Mouse (Mus musculus) myocyte (in vitro differentiated cells): ENCODE results near the gene Rab33a. TPM values are rescaled to one million over a fixed set of nuclear protein-coding genes. Genes with fewer than 3 reads are reported as not detected.

ENCODE experiments used
- H3K27me3 ChIP-seq: one replicate; pipeline ENCODE4 v1.6.1; 2011; ENCODE audit not compliant: control insufficient read depth, insufficient read depth, insufficient read length
- H3K36me3 ChIP-seq: one replicate; pipeline ENCODE4 v1.6.1; 2011; ENCODE audit not compliant: control insufficient read depth, insufficient read depth
- H3K4me2 ChIP-seq: one replicate; pipeline ENCODE4 v1.6.1; 2011; ENCODE audit warnings: low read depth, control low read depth
- H3K4me3 ChIP-seq: one replicate; pipeline ENCODE4 v1.5.1; 2011; ENCODE audit warnings: mild to moderate bottlenecking, control low read depth, moderate library complexity
- H3K79me2 ChIP-seq: one replicate; pipeline ENCODE4 v1.6.1; 2011; ENCODE audit not compliant: control insufficient read depth, insufficient read depth
- H3ac ChIP-seq: one replicate; pipeline ENCODE4 v1.6.1; 2011; ENCODE audit not compliant: control insufficient read depth, insufficient read length
- CEBPB ChIP-seq: IDR thresholded peaks from 2 replicates; pipeline ENCODE4 v1.6.1; 2011; ENCODE audit warnings: mild to moderate bottlenecking, moderate library complexity; ENCODE audit not compliant: poor library complexity, insufficient read depth, severe bottlenecking
- E2F4 ChIP-seq: IDR thresholded peaks from one replicate; pipeline ENCODE4 v1.6.1; 2011; ENCODE audit warnings: mild to moderate bottlenecking, control low read depth, moderate library complexity; ENCODE audit not compliant: insufficient read depth
- MAX ChIP-seq: IDR thresholded peaks from one replicate; pipeline ENCODE4 v1.6.1; 2011; ENCODE audit warnings: low read depth, mild to moderate bottlenecking, control low read depth
- MYOD1 ChIP-seq, 3 experiments: IDR thresholded peaks; one replicate each; pipeline ENCODE4 v1.6.1; 2011; ENCODE audit warnings: control low read depth in 2 of 3, low read depth in 2 of 3, mild to moderate bottlenecking in 2 of 3, moderate library complexity in 1 of 3; ENCODE audit not compliant: insufficient read length in 2 of 3, control insufficient read depth in 1 of 3
- MYOG ChIP-seq, 3 experiments: IDR thresholded peaks; one replicate each; pipeline ENCODE4 v1.6.1; 2011; ENCODE audit warnings: control low read depth in 2 of 3, low read depth in 2 of 3, mild to moderate bottlenecking in 2 of 3; ENCODE audit not compliant: insufficient read length in 2 of 3, control insufficient read depth in 1 of 3, insufficient read depth in 1 of 3
- POLR2A ChIP-seq: IDR thresholded peaks from one replicate; pipeline ENCODE4 v1.6.1; 2011; ENCODE audit warnings: low read depth, mild to moderate bottlenecking, control low read depth, moderate library complexity; ENCODE audit not compliant: insufficient read length
- POLR2AphosphoS2 ChIP-seq: IDR thresholded peaks from one replicate; pipeline ENCODE4 v1.6.1; 2011; ENCODE audit warnings: low read depth, control low read depth; ENCODE audit not compliant: insufficient read length
- REST ChIP-seq: IDR thresholded peaks from one replicate; pipeline ENCODE4 v1.6.1; 2011; ENCODE audit warnings: mild to moderate bottlenecking, control low read depth, moderate library complexity; ENCODE audit not compliant: insufficient read depth, insufficient read length
- SRF ChIP-seq: IDR thresholded peaks from one replicate; pipeline ENCODE4 v1.6.1; 2011; ENCODE audit warnings: low read depth; ENCODE audit not compliant: control insufficient read depth, insufficient read length
- TCF12 ChIP-seq: IDR thresholded peaks from one replicate; pipeline ENCODE4 v1.6.1; 2011; ENCODE audit warnings: mild to moderate bottlenecking, control low read depth; ENCODE audit not compliant: poor library complexity, insufficient read depth, severe bottlenecking
- TCF3 ChIP-seq: IDR thresholded peaks from one replicate; pipeline ENCODE4 v1.6.1; 2011; ENCODE audit warnings: low read depth, control low read depth; ENCODE audit not compliant: insufficient read length
- USF1 ChIP-seq: IDR thresholded peaks from one replicate; pipeline ENCODE4 v1.6.1; 2011; ENCODE audit warnings: low read depth, mild to moderate bottlenecking, control low read depth, moderate library complexity
- polyA plus RNA-seq: library from polyadenylated mRNA; unstranded; fragments of >200 nt; fragmentation: generic; extraction: Trizol; gene quantifications from one replicate; pipeline ENCODE4 v1.2.1, GENCODE M21; 2012; ENCODE audit warnings: missing spikeins

The Rab33a gene
- 0.13 TPM for polyA plus RNA-seq

DNA sequence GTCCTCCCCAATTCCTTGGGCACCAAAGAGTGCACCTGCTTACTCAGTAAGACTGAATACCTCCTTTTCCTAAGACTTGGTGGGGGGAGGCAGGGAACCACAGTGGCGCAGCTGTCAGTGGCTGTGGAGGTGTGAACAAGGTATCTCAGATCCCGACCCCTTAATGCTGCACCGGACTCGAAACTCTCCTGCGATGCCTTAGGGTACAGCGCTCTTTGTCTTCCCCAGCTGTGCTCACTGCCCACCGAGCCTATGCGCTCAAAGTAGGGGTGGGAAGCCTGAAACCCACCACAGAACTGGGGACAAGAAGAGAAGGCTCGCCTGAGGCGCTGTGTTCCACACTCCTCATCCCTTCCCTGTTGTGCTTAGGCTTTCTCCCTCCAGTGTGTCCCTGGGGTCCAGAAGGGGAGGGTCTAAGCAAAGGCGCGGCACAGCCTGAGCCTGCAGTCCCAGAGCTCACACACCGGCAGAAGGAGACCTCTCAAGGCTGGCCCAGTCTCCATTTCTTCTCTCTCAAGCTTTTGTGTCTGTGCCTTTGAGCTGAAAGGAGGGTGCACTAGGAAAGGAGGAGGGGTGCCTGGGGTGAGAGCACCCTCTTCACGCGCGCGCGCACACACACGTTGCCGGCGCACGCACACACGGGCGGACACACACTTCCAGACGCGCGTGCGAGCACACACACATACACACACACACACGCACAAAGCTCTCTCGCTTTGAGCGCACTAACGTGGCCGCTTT, at the start of gene Rab33a:
Rab33a (plus strand) TSS at position 478 of the 741 bp plus-strand sequence.
- no peak for TF ChIP-seq USF1
- TF ChIP-seq MYOG (IDR thresholded peaks at IDR 0.05; ENCODE audit: control insufficient read depth in 1 of 3, insufficient read depth in 1 of 3, insufficient read length in 2 of 3, low read depth in 2 of 3): no peak
- TF ChIP-seq POLR2A: no peak
- TF ChIP-seq E2F4: no peak
- no peak for TF ChIP-seq MYOD1 (IDR thresholded peaks at IDR 0.05; ENCODE audit: control insufficient read depth in 1 of 3, insufficient read length in 2 of 3, low read depth in 2 of 3)
- TF ChIP-seq SRF: no peak
- no peak for TF ChIP-seq MAX
- TF ChIP-seq CEBPB: no peak
- no peak for TF ChIP-seq REST
- no peak for TF ChIP-seq TCF3
- TF ChIP-seq TCF12: no peak
- TF ChIP-seq POLR2AphosphoS2: no peak

DNA sequence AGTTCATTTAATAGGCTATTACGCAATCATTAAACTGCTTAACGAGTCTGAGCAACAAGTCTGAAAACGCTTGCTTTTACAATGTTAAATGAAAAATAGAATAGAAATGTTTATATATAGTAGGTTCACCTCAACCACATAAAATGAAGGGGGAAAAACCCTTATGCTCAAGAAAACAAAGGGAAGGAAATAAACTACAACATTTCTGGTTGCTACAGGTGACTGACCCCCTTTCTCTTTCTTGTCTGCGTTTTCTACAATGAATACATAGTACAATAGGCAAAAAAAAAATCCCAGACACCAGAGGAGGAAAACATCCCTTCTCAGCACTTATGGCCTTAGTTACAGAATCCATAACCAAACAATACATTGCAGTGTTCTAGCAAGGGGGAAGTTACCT, 38.0 kb upstream of the Rab33a start:
- H3K27me3 ChIP-seq: no peaks in the 10 kb centered on the region
- TF ChIP-seq USF1 (no peak), SRF (no peak), MYOG (IDR thresholded peaks at IDR 0.05; ENCODE audit: control insufficient read depth in 1 of 3, insufficient read depth in 1 of 3, insufficient read length in 2 of 3, low read depth in 2 of 3) (no peak), POLR2A (no peak), MAX (no peak), MYOD1 (IDR thresholded peaks at IDR 0.05; ENCODE audit: control insufficient read depth in 1 of 3, insufficient read length in 2 of 3, low read depth in 2 of 3) (no peak)
- H3K4me3 ChIP-seq: no peak overlapping the region
- no peak overlapping the region for H3ac ChIP-seq
- H3K4me2 ChIP-seq: no peak overlapping the region
- H3K36me3 ChIP-seq: peaks cover 5% of the 10 kb centered on the region
- H3K79me2 ChIP-seq: no peaks in the 10 kb centered on the region

More for the DNA sequence above, at the start of gene Rab33a:
- Histone ChIP-seq H3ac (no peak within 1 kb of the TSS), H3K4me3 (no peak within 1 kb of the TSS), H3K4me2 (no peak within 1 kb of the TSS), H3K27me3 (no peaks in the 10 kb centered on the region), H3K79me2 (no peaks in the 10 kb centered on the region), H3K36me3 (no peaks in the 10 kb centered on the region)

DNA sequence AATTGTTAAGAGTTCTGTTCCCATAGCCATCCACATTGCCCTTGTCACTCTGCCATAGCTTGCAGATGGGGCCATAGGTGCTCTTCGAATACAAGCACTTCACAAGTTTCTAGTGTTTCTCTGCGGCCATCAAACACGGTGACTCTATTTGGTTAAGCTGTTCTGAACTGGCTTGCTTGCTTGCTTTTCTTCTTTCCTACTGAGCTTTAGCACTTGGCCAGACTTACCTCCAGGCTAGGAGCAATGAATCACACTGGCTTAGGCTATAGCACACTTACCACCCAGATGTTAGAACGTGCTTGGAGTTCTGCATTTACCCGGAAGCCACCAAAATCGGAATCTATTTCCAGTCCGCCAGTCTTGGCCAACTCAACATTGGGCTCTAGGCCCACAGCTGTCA, 37.4 kb upstream of the Rab33a start:
- TF ChIP-seq REST (no peak), SRF (no peak), MAX (no peak), E2F4 (no peak), TCF12 (no peak), POLR2AphosphoS2 (no peak), MYOG (IDR thresholded peaks at IDR 0.05; ENCODE audit: control insufficient read depth in 1 of 3, insufficient read depth in 1 of 3, insufficient read length in 2 of 3, low read depth in 2 of 3) (no peak), USF1 (no peak), TCF3 (no peak), CEBPB (no peak), POLR2A (no peak), MYOD1 (IDR thresholded peaks at IDR 0.05; ENCODE audit: control insufficient read depth in 1 of 3, insufficient read length in 2 of 3, low read depth in 2 of 3) (no peak)
- H3K36me3 ChIP-seq: peaks cover 5% of the 10 kb centered on the region

DNA sequence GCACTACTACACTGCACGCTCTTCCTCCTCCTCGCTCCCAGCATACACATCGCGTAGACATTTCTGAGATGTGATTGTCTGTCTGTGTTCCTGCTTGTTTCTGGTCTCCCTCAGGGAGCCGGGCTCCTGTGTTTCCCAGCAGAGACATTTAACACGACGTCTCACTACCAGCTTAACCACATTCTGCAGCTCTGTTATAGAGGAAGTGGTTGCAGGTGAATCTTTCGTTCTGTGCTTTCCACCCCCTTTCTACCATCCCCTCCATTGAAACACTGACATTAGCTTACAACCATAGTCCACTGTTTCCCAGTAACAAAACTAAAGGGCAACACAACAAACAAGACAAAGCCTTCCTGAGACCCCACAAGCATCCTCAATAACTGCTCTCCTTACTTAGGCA, 25.3 kb upstream of the Rab33a start:
- H3K36me3 ChIP-seq: peaks cover 18% of the 10 kb centered on the region

More for the DNA sequence above, 37.4 kb upstream of the Rab33a start:
- no peak overlapping the region for H3ac ChIP-seq
- no peak overlapping the region for H3K4me2 ChIP-seq
- no peaks in the 10 kb centered on the region for H3K27me3 ChIP-seq
- H3K4me3 ChIP-seq: no peak overlapping the region
- H3K79me2 ChIP-seq: no peaks in the 10 kb centered on the region

More for the DNA sequence above, 25.3 kb upstream of the Rab33a start:
- Histone ChIP-seq H3K4me2 (no peak overlapping the region), H3ac (no peak overlapping the region), H3K27me3 (no peaks in the 10 kb centered on the region), H3K4me3 (no peak overlapping the region), H3K79me2 (no peaks in the 10 kb centered on the region)
- TF ChIP-seq POLR2AphosphoS2: no peak
- TF ChIP-seq POLR2A: no peak
- no peak for TF ChIP-seq MYOD1 (IDR thresholded peaks at IDR 0.05; ENCODE audit: control insufficient read depth in 1 of 3, insufficient read length in 2 of 3, low read depth in 2 of 3)
- no peak for TF ChIP-seq MYOG (IDR thresholded peaks at IDR 0.05; ENCODE audit: control insufficient read depth in 1 of 3, insufficient read depth in 1 of 3, insufficient read length in 2 of 3, low read depth in 2 of 3)
- TF ChIP-seq CEBPB: no peak
- TF ChIP-seq MAX: no peak
- no peak for TF ChIP-seq TCF12
- no peak for TF ChIP-seq TCF3
- TF ChIP-seq REST: no peak
- no peak for TF ChIP-seq E2F4
- no peak for TF ChIP-seq USF1
- no peak for TF ChIP-seq SRF
